Mouse (Mus musculus) liver, postnatal 0 days (tissue): ENCODE results near the gene Htr2b.

Experiments used
- CTCF ChIP-seq: sonication (generic); IDR thresholded peaks from 2 replicates; pipeline ENCODE4 v1.5.1; 2016; ENCODE audit warnings: antibody characterized with exemption, low read depth
- EP300 ChIP-seq: IDR thresholded peaks from 2 replicates; pipeline ENCODE4 v1.6.1; 2016; ENCODE audit warnings: antibody characterized with exemption, low read depth, mild to moderate bottlenecking

DNA sequence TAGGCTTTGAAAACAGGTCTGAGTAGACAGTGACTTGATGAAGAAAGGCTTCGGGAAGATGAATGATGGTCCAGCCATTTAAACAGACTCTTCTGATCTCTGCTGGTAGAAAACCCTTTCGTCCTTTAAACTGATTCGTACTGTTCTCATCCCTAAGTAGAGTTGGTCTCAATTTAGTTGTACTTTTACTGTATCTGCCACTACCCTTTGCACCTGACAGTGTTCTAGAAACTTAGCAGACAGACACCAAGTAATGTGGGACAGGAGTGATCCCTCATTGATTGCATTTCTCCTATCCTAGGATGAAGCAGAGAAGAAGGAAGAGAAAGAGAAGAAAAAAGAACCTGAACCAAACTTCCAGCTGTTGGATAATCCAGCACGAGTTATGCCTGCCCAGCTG, 21.6 kb upstream of the Htr2b start, which contains the start of gene Gm21972:
- no peak for TF ChIP-seq CTCF
- TF ChIP-seq EP300 = no peak
